Mouse (Mus musculus): ENCODE results near the gene Tmc7.

Gene Tmc7

GRCm38 (mm10) chr7:118584257-118584907, at the start of gene Tmc7:
Gene Tmc7 (minus strand): TSS chr7:118584736.
- Histone ChIP-seq H3K36me3 (ENCODE audit: insufficient read depth, low read length) (no peaks in the 10 kb centered on the region), H3K27me3 (ENCODE audit: insufficient read depth, low read length) (peaks cover 60% of the 10 kb centered on the region), H3K9me3 (ENCODE audit: low read length) (peaks cover 17% of the 10 kb centered on the region), H3K4me3 (replicated peaks; ENCODE audit: low read length) (peak within 1 kb of the TSS; percentile 84), H3K4me1 (replicated peaks; ENCODE audit: low read depth, low read length) (peaks cover 47% of the 10 kb centered on the region)
- TF ChIP-seq CTCF (conservative IDR thresholded peaks at IDR 0.05; ENCODE audit: low read length) (no peak), NANOG (IDR thresholded peaks at IDR 0.05; ENCODE audit: borderline replicate concordance, low read length) (no peak), POU5F1 (IDR thresholded peaks at IDR 0.05; ENCODE audit: borderline replicate concordance, low read length) (no peak)

- Histone ChIP-seq H3K4me1 (replicated peaks; ENCODE audit: low read depth, low read length) (0 out of 2 replicates have a peak, but pooled peaks cover 3% of the 10 kb centered on the region), H3K36me3 (ENCODE audit: insufficient read depth, low read length) (no peaks in the 10 kb centered on the region), H3K4me3 (replicated peaks; ENCODE audit: low read length) (no peak overlapping the region), H3K27me3 (ENCODE audit: insufficient read depth, low read length) (no peaks in the 10 kb centered on the region), H3K9me3 (ENCODE audit: low read length) (no peaks in the 10 kb centered on the region)
- TF ChIP-seq POU5F1 (IDR thresholded peaks at IDR 0.05; ENCODE audit: borderline replicate concordance, low read length) (no peak), CTCF (conservative IDR thresholded peaks at IDR 0.05; ENCODE audit: low read length) (no peak), NANOG (IDR thresholded peaks at IDR 0.05; ENCODE audit: borderline replicate concordance, low read length) (no peak)
Measured at GRCm38 (mm10) chr7:118633951-118634350, 49.4 kb upstream of the Tmc7 start.

GRCm38 (mm10) chr7:118633094-118633493, 48.6 kb upstream of the Tmc7 start:
- Histone ChIP-seq H3K9me3 (ENCODE audit: low read length) (no peaks in the 10 kb centered on the region), H3K4me1 (replicated peaks; ENCODE audit: low read depth, low read length) (0 out of 2 replicates have a peak, but pooled peaks cover 3% of the 10 kb centered on the region), H3K27me3 (ENCODE audit: insufficient read depth, low read length) (no peaks in the 10 kb centered on the region), H3K36me3 (ENCODE audit: insufficient read depth, low read length) (no peaks in the 10 kb centered on the region), H3K4me3 (replicated peaks; ENCODE audit: low read length) (no peak overlapping the region)
- TF ChIP-seq CTCF (conservative IDR thresholded peaks at IDR 0.05; ENCODE audit: low read length) (no peak), POU5F1 (IDR thresholded peaks at IDR 0.05; ENCODE audit: borderline replicate concordance, low read length) (no peak), NANOG (IDR thresholded peaks at IDR 0.05; ENCODE audit: borderline replicate concordance, low read length) (no peak)

GRCm38 (mm10) chr7:118627550-118628298, 43.2 kb upstream of the Tmc7 start:
- H3K36me3 ChIP-seq (ENCODE audit: insufficient read depth, low read length) = no peaks in the 10 kb centered on the region
- peaks cover 7% of the 10 kb centered on the region for H3K4me1 ChIP-seq (replicated peaks; ENCODE audit: low read depth, low read length)
- H3K4me3 ChIP-seq (replicated peaks; ENCODE audit: low read length) = no peak overlapping the region
- H3K27me3 ChIP-seq (ENCODE audit: insufficient read depth, low read length) = peaks cover 4% of the 10 kb centered on the region; the same call in 1 of the 2 replicates
- TF ChIP-seq NANOG (IDR thresholded peaks at IDR 0.05; ENCODE audit: borderline replicate concordance, low read length) (no peak), POU5F1 (IDR thresholded peaks at IDR 0.05; ENCODE audit: borderline replicate concordance, low read length) (no peak), CTCF (conservative IDR thresholded peaks at IDR 0.05; ENCODE audit: low read length) (no peak)
- H3K9me3 ChIP-seq (ENCODE audit: low read length) = no peaks in the 10 kb centered on the region

GRCm38 (mm10) chr7:118621094-118621493, 36.6 kb upstream of the Tmc7 start:
- peaks cover 4% of the 10 kb centered on the region; the same call in 1 of the 2 replicates for H3K27me3 ChIP-seq (ENCODE audit: insufficient read depth, low read length)
- no peak for TF ChIP-seq CTCF (conservative IDR thresholded peaks at IDR 0.05; ENCODE audit: low read length)
- TF ChIP-seq NANOG (IDR thresholded peaks at IDR 0.05; ENCODE audit: borderline replicate concordance, low read length) = no peak
- TF ChIP-seq POU5F1 (IDR thresholded peaks at IDR 0.05; ENCODE audit: borderline replicate concordance, low read length) = no peak

GRCm38 (mm10) chr7:118620243-118620906, 35.8 kb upstream of the Tmc7 start:
- Histone ChIP-seq H3K27me3 (ENCODE audit: insufficient read depth, low read length) (no peaks in the 10 kb centered on the region), H3K9me3 (ENCODE audit: low read length) (no peaks in the 10 kb centered on the region), H3K4me3 (replicated peaks; ENCODE audit: low read length) (no peak overlapping the region), H3K4me1 (replicated peaks; ENCODE audit: low read depth, low read length) (no peaks in the 10 kb centered on the region), H3K36me3 (ENCODE audit: insufficient read depth, low read length) (no peaks in the 10 kb centered on the region)
- TF ChIP-seq CTCF (conservative IDR thresholded peaks at IDR 0.05; ENCODE audit: low read length) (no peak), POU5F1 (IDR thresholded peaks at IDR 0.05; ENCODE audit: borderline replicate concordance, low read length) (no peak)

More at GRCm38 (mm10) chr7:118621094-118621493, 36.6 kb upstream of the Tmc7 start:
- no peak overlapping the region for H3K4me3 ChIP-seq (replicated peaks; ENCODE audit: low read length)
- no peaks in the 10 kb centered on the region for H3K4me1 ChIP-seq (replicated peaks; ENCODE audit: low read depth, low read length)
- H3K36me3 ChIP-seq (ENCODE audit: insufficient read depth, low read length) = no peaks in the 10 kb centered on the region
- H3K9me3 ChIP-seq (ENCODE audit: low read length) = no peaks in the 10 kb centered on the region

GRCm38 (mm10) chr7:118618104-118618503, 33.6 kb upstream of the Tmc7 start:
- peaks cover 8% of the 10 kb centered on the region; the same call in 1 of the 2 replicates for H3K27me3 ChIP-seq (ENCODE audit: insufficient read depth, low read length)

GRCm38 (mm10) chr7:118614076-118614475, 29.5 kb upstream of the Tmc7 start:
- Histone ChIP-seq H3K36me3 (ENCODE audit: insufficient read depth, low read length) (no peaks in the 10 kb centered on the region), H3K9me3 (ENCODE audit: low read length) (no peaks in the 10 kb centered on the region), H3K4me1 (replicated peaks; ENCODE audit: low read depth, low read length) (peaks cover 28% of the 10 kb centered on the region), H3K4me3 (replicated peaks; ENCODE audit: low read length) (no peak overlapping the region), H3K27me3 (ENCODE audit: insufficient read depth, low read length) (peaks cover 24% of the 10 kb centered on the region; the same call in 1 of the 2 replicates)
- TF ChIP-seq NANOG (IDR thresholded peaks at IDR 0.05; ENCODE audit: borderline replicate concordance, low read length) (no peak), POU5F1 (IDR thresholded peaks at IDR 0.05; ENCODE audit: borderline replicate concordance, low read length) (no peak), CTCF (conservative IDR thresholded peaks at IDR 0.05; ENCODE audit: low read length) (no peak)

More at GRCm38 (mm10) chr7:118618104-118618503, 33.6 kb upstream of the Tmc7 start:
- no peaks in the 10 kb centered on the region for H3K9me3 ChIP-seq (ENCODE audit: low read length)
- H3K36me3 ChIP-seq (ENCODE audit: insufficient read depth, low read length) = no peaks in the 10 kb centered on the region
- peaks cover 10% of the 10 kb centered on the region for H3K4me1 ChIP-seq (replicated peaks; ENCODE audit: low read depth, low read length)
- TF ChIP-seq NANOG (IDR thresholded peaks at IDR 0.05; ENCODE audit: borderline replicate concordance, low read length) (no peak), CTCF (conservative IDR thresholded peaks at IDR 0.05; ENCODE audit: low read length) (no peak), POU5F1 (IDR thresholded peaks at IDR 0.05; ENCODE audit: borderline replicate concordance, low read length) (no peak)
- H3K4me3 ChIP-seq (replicated peaks; ENCODE audit: low read length) = no peak overlapping the region
